Mouse (Mus musculus) neural tube, embryonic 14.5 days (tissue): ENCODE data around the gene Vsir. TPM values are rescaled to one million over a fixed set of nuclear protein-coding genes. Genes with fewer than 3 reads are reported as not detected.

Experiments
- ATAC-seq: fragments of 200-750 bp; cut with Nextera tagmentation; 2 replicates; pipeline ENCODE4 v1.8.0; 2017; ENCODE audit warnings: low read depth, mild to moderate bottlenecking, moderate TSS enrichment, moderate library complexity
- H3K27ac ChIP-seq: fragments of 300-500 bp; sonication (generic); 2 replicates; pipeline ENCODE4 v1.5.1; 2014; ENCODE audit warnings: low read depth, mild to moderate bottlenecking, control low read depth, low read length, moderate library complexity, mixed read lengths
- H3K27me3 ChIP-seq: fragments of 300-500 bp; sonication (generic); 2 replicates; pipeline ENCODE4 v1.6.1; 2014; ENCODE audit warnings: low read length; ENCODE audit not compliant: control insufficient read depth, insufficient read depth
- H3K36me3 ChIP-seq: fragments of 300-500 bp; sonication (generic); 2 replicates; pipeline ENCODE4 v1.6.1; 2014; ENCODE audit warnings: low read length, mixed read lengths; ENCODE audit not compliant: control insufficient read depth, insufficient read depth
- H3K4me1 ChIP-seq: fragments of 300-500 bp; sonication (generic); 2 replicates; pipeline ENCODE4 v1.6.1; 2014; ENCODE audit warnings: low read length; ENCODE audit not compliant: control insufficient read depth, insufficient read depth
- H3K4me2 ChIP-seq: fragments of 300-500 bp; sonication (generic); 2 replicates; pipeline ENCODE4 v1.6.1; 2014; ENCODE audit warnings: mild to moderate bottlenecking, low read depth, low read length, control low read depth
- H3K4me3 ChIP-seq: fragments of 300-500 bp; sonication (generic); 2 replicates; pipeline ENCODE4 v1.5.1; 2014; ENCODE audit warnings: low read depth, low read length, control low read depth, mixed read lengths
- H3K9ac ChIP-seq: fragments of 300-500 bp; sonication (generic); replicated peaks from 2 replicates; pipeline ENCODE4 v1.6.1; 2014; ENCODE audit warnings: low read depth, mild to moderate bottlenecking, control low read depth, low read length, mixed read lengths
- H3K9me3 ChIP-seq: fragments of 300-500 bp; sonication (generic); 2 replicates; pipeline ENCODE4 v1.6.1; 2016; ENCODE audit warnings: low read length; ENCODE audit not compliant: control insufficient read depth
- WGBS: fragments of 180-500 bp; shearing (Covaris S2); extraction: QIAGEN DNeasy Blood & Tissue Kit; methylation state at CpG from one replicate; pipeline ENCODE4 v1.1.7; 2014; 5-methylcytosine and 5-hydroxymethylcytosine counted together
- polyA plus RNA-seq: library from polyadenylated mRNA; unstranded; fragments of >200 nt; fragmentation: Nextera tagmentation; extraction: Ambion mirVana; gene quantifications from 2 replicates; pipeline ENCODE4 v1.2.1, GENCODE M21; 2014

The Vsir gene
- polyA plus RNA-seq, 1 experiment from 2014 or later: 2.0 TPM

DNA sequence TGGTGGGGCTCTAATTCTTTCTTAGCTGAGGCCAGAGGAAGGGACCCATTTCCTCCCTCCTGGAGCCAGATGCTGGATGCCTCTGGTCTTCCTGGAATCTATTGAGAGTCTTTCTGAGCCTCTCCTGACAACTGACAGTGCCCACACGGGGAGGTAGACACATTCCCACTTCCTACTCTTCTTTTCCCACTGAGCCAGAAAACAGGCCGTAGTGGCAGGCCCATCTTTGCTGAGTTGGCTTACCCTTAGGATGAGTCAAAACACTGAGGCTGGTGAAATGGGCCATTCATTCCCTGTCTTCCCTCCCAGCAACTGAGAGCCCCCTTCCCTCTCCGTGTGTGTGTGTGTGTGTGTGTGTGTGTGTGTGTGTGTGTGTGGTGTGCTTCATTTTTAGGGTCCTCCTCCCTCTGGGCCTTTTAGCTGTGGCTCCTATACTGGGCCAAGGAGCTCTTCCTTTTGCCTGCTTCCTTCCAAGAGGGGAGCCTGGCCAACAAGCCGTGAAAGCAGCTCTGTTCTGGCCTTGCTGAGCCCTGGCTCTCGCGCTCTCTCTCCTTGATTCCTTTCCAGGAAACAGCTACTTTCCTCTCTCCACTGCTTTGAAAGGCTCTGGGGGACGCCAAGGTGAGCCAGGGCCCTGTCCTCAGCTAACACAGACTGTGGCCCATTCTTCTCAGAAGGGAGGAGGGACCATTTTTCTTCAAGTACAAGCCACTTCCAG, 59.0 kb downstream of the Vsir start:
- Histone ChIP-seq H3K9ac (no peak overlapping the region), H3K4me1 (no peaks in the 10 kb centered on the region), H3K4me2 (no peak overlapping the region), H3K4me3 (no peak overlapping the region), H3K36me3 (no peaks in the 10 kb centered on the region), H3K27me3 (no peaks in the 10 kb centered on the region), H3K9me3 (no peaks in the 10 kb centered on the region), H3K27ac (no peak overlapping the region)
- no peak for ATAC-seq
- 56% methylated on average over 7 of the region's 7 CpGs for whole genome bisulfite sequencing

- Histone ChIP-seq H3K4me1 (no peaks in the 10 kb centered on the region), H3K27ac (no peak overlapping the region), H3K9me3 (no peaks in the 10 kb centered on the region), H3K4me2 (no peak overlapping the region), H3K9ac (no peak overlapping the region), H3K36me3 (no peaks in the 10 kb centered on the region), H3K4me3 (no peak overlapping the region), H3K27me3 (no peaks in the 10 kb centered on the region)
- WGBS: 4% methylated on average over 5 of the region's 5 CpGs
- peak; percentile 65 for ATAC-seq
These were observed 61.2 kb downstream of the Vsir start for GRCm38 (mm10) chr10:60407831-60408230.

- Histone ChIP-seq H3K9me3 (no peaks in the 10 kb centered on the region), H3K27ac (no peak overlapping the region), H3K4me3 (no peak overlapping the region), H3K4me2 (no peak overlapping the region), H3K4me1 (no peaks in the 10 kb centered on the region), H3K36me3 (no peaks in the 10 kb centered on the region), H3K27me3 (no peaks in the 10 kb centered on the region), H3K9ac (no peak overlapping the region)
- no peak for ATAC-seq
- WGBS: 35% methylated on average over 5 of the region's 5 CpGs
These were observed 65.1 kb downstream of the Vsir start for GRCm38 (mm10) chr10:60411794-60412193.

DNA sequence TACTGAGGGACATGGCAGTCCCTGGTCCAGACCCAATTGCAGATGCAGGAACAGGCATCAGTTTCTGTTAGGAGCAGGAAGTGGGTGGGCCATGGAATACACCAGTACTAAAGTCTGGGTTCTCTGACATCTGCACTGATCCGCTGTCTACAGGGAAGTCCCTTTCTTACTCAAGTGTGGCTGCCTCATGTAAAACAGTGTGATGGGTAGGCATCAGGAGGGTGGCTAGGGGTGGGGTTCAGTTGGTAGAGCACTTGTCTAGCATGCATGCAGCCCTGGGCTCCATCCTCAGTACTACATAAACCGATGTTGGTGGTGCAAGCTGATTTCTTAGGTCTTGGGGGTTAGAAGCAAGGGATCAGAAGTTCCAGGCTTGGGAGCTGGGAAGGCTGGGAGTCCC, 67.1 kb downstream of the Vsir start:
- Histone ChIP-seq H3K36me3 (no peaks in the 10 kb centered on the region), H3K27ac (no peak overlapping the region), H3K4me2 (no peak overlapping the region), H3K4me3 (no peak overlapping the region), H3K9ac (no peak overlapping the region), H3K4me1 (no peaks in the 10 kb centered on the region), H3K9me3 (no peaks in the 10 kb centered on the region), H3K27me3 (no peaks in the 10 kb centered on the region)
- no peak for ATAC-seq
- WGBS: 75% methylated on average over 2 of the region's 2 CpGs

- Histone ChIP-seq H3K4me1 (no peaks in the 10 kb centered on the region), H3K4me3 (no peak overlapping the region), H3K27ac (no peak overlapping the region), H3K36me3 (no peaks in the 10 kb centered on the region), H3K9me3 (no peaks in the 10 kb centered on the region), H3K9ac (no peak overlapping the region), H3K4me2 (no peak overlapping the region), H3K27me3 (no peaks in the 10 kb centered on the region)
- no peak for ATAC-seq
- 88% methylated on average over 2 of the region's 2 CpGs for WGBS
These were observed 70.4 kb downstream of the Vsir start for GRCm38 (mm10) chr10:60417041-60417440.

GRCm38 (mm10) chr10:60418137-60418536, 71.5 kb downstream of the Vsir start:
- Histone ChIP-seq H3K9me3 (no peaks in the 10 kb centered on the region), H3K4me2 (no peak overlapping the region), H3K27me3 (no peaks in the 10 kb centered on the region), H3K36me3 (no peaks in the 10 kb centered on the region), H3K4me1 (no peaks in the 10 kb centered on the region), H3K4me3 (no peak overlapping the region), H3K27ac (no peak overlapping the region), H3K9ac (no peak overlapping the region)
- 16% methylated on average over 3 of the region's 3 CpGs for WGBS
- peak; percentile 60 for ATAC-seq

GRCm38 (mm10) chr10:60419624-60420023, 73.0 kb downstream of the Vsir start:
- no peaks in the 10 kb centered on the region for H3K36me3 ChIP-seq
- no peak overlapping the region for H3K27ac ChIP-seq
- 20% methylated on average over 4 of the region's 4 CpGs for WGBS
- no peak for ATAC-seq
- no peak overlapping the region for H3K9ac ChIP-seq
- no peak overlapping the region for H3K4me3 ChIP-seq
- no peaks in the 10 kb centered on the region for H3K4me1 ChIP-seq
- H3K9me3 ChIP-seq: no peaks in the 10 kb centered on the region
- H3K27me3 ChIP-seq: no peaks in the 10 kb centered on the region
- H3K4me2 ChIP-seq: no peak overlapping the region

Other genes starting within 250 kb of the Vsir start
- 92.4 and 95.3 TPM in 2 replicates for gene Spock2, start 240.6 kb upstream of the Vsir start, polyA plus RNA-seq
- gene Chst3, start 127.6 kb upstream of the Vsir start, polyA plus RNA-seq: 0.79 and 1.8 TPM in 2 replicates
- 144 and 154 TPM in 2 replicates for gene Psap, start 69.2 kb upstream of the Vsir start, polyA plus RNA-seq
- 17.7 and 20.0 TPM in 2 replicates for gene Gm17455, start 52.9 kb downstream of the Vsir start, polyA plus RNA-seq